Mouse (Mus musculus) G1E-ER4 (cell line): Measurements from ENCODE around the gene Arvcf. TPM values are rescaled to one million over a fixed set of nuclear protein-coding genes. Genes with fewer than 3 reads are reported as not detected.

Source experiments
- GATA1 ChIP-seq: IDR thresholded peaks from one replicate; pipeline ENCODE4 v1.8.0; 2012; ENCODE audit warnings: low read length, inconsistent platforms
- polyA plus RNA-seq: library from polyadenylated mRNA; stranded (reverse); fragments of >175 nt; gene quantifications from 2 replicates; pipeline ENCODE4 v1.2.3, GENCODE M21; 2012

Gene Arvcf
- polyA plus RNA-seq, 1 experiment: 49.1 TPM

- no peak for TF ChIP-seq GATA1
These were observed 105.9 kb downstream of the Arvcf start for GRCm38 (mm10) chr16:18453846-18454245.

GRCm38 (mm10) chr16:18455407-18455806, 107.4 kb downstream of the Arvcf start:
- no peak for TF ChIP-seq GATA1

Other genes with a start within 250 kb of the Arvcf start
- 0.03 TPM in 1 of 2 replicates, not detected in the other for gene Rtn4r, start 220.5 kb upstream of the Arvcf start, polyA plus RNA-seq
- gene Ccdc188, start 130.3 kb upstream of the Arvcf start, polyA plus RNA-seq: not detected in 2 replicates
- gene Zdhhc8, start 113.0 kb upstream of the Arvcf start, polyA plus RNA-seq: 3.8 and 4.3 TPM in 2 replicates
- 90.5 and 92.7 TPM in 2 replicates for gene Trmt2a, start 99.5 kb upstream of the Arvcf start, polyA plus RNA-seq
- 1,312 and 1,811 TPM in 2 replicates for gene Ranbp1, start 99.5 kb upstream of the Arvcf start, polyA plus RNA-seq
- not detected in 2 replicates for gene Gm49776, start 89.9 kb upstream of the Arvcf start, polyA plus RNA-seq
- 5.3 and 13.9 TPM in 2 replicates for gene Dgcr8, start 58.9 kb upstream of the Arvcf start, polyA plus RNA-seq
- 36.6 and 47.4 TPM in 2 replicates for gene Tango2, start 79 bp upstream of the Arvcf start, polyA plus RNA-seq
- 13.1 and 16.2 TPM in 2 replicates for gene Txnrd2, start 78.2 kb downstream of the Arvcf start, polyA plus RNA-seq
- gene Comt, start 78.7 kb downstream of the Arvcf start, polyA plus RNA-seq: 37.8 and 85.4 TPM in 2 replicates
- 7.7 and 12.0 TPM in 2 replicates for gene Gnb1l, start 150.5 kb downstream of the Arvcf start, polyA plus RNA-seq
- 6.8 and 7.7 TPM in 2 replicates for gene Rtl10, start 150.7 kb downstream of the Arvcf start, polyA plus RNA-seq
- gene Tbx1, start 242.5 kb downstream of the Arvcf start, polyA plus RNA-seq: not detected in 2 replicates